Mouse (Mus musculus) liver, postnatal 0 days (tissue): ENCODE results near the gene Bad.
A peak's percentile ranks its signal among the peaks of the same experiment; 100 is the strongest.

Experiments used
- CTCF ChIP-seq: sonication (generic); IDR thresholded peaks from 2 replicates; pipeline ENCODE4 v1.5.1; 2016; ENCODE audit warnings: antibody characterized with exemption, low read depth
- EP300 ChIP-seq: IDR thresholded peaks from 2 replicates; pipeline ENCODE4 v1.6.1; 2016; ENCODE audit warnings: antibody characterized with exemption, low read depth, mild to moderate bottlenecking

GRCm38 (mm10) chr19:6979486-6980380, 38.1 kb downstream of the Bad start:
- TF ChIP-seq CTCF (peak; percentile 82), EP300 (no peak)
